Mouse (Mus musculus): ENCODE results near the gene Phykpl.

DNA sequence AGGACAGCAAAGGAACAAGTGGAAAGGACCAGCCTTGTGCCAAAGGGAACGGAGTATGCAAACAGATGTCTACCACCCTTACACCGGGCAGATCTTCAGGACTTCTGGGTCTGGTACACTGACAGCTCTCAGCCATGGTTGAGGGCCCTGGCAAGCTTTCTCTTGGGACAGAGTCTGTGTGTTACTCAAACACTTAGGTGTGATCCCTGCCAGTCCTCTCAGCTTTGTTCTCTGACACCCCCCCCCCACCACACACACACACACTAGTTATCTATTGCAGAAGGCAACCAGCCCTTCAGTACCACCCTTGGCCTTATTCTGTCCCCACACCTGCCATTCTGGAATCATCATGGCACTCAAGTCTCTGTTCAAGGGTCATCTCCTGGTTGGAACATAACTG is 37.2 kb downstream of the Phykpl start:
- TF ChIP-seq CTCF (IDR thresholded peaks at IDR 0.05; ENCODE audit: low read depth) (no peak), EP300 (IDR thresholded peaks at IDR 0.05; ENCODE audit: low read depth) (no peak)
